Mouse (Mus musculus) cerebellum, adult 2 months (tissue): ENCODE data around the gene Rab3c.

ENCODE experiments used
- CTCF ChIP-seq: fragments of 200-500 bp; IDR thresholded peaks from 2 replicates; pipeline ENCODE4 v1.5.1; 2011; ENCODE audit warnings: low read depth, mild to moderate bottlenecking, control low read depth, low read length, moderate library complexity, borderline replicate concordance; ENCODE audit not compliant: insufficient read depth
- POLR2A ChIP-seq: fragments of 200-500 bp; IDR thresholded peaks from 2 replicates; pipeline ENCODE4 v1.6.1; 2011; ENCODE audit warnings: low read length, control low read depth, borderline replicate concordance; ENCODE audit not compliant: insufficient read depth

GRCm38 (mm10) chr13:110127613-110128258 is 153.1 kb downstream of the Rab3c start:
- TF ChIP-seq CTCF (no peak), POLR2A (no peak)
